Mouse (Mus musculus) small intestine, adult 2 months (tissue): ENCODE data around the gene Fgfr4.

Source experiments
- CTCF ChIP-seq: fragments of 200-500 bp; IDR thresholded peaks from 2 replicates; pipeline ENCODE4 v1.5.1; 2012; ENCODE audit warnings: low read depth, mild to moderate bottlenecking, control low read depth, inconsistent platforms, low read length, moderate library complexity, mixed read lengths; ENCODE audit not compliant: insufficient replicate concordance, insufficient read length; ENCODE audit errors: extremely low read depth
- POLR2A ChIP-seq: fragments of 200-500 bp; IDR thresholded peaks from 2 replicates; pipeline ENCODE4 v1.6.1; 2012; ENCODE audit warnings: low read depth, mild to moderate bottlenecking, control low read depth, inconsistent platforms, low read length, moderate library complexity

GRCm38 (mm10) chr13:55166806-55167725, 14.6 kb downstream of the Fgfr4 start:
- TF ChIP-seq POLR2A (no peak), CTCF (no peak)
